Mouse (Mus musculus) erythroblast, embryonic 14.5 days (primary cell): ENCODE measurements around the gene Sh3bp2.

Experiments
- GATA1 ChIP-seq: IDR thresholded peaks from 2 replicates; pipeline ENCODE4 v1.6.1; 2012; ENCODE audit warnings: low read length, inconsistent platforms, mixed read lengths
- TAL1 ChIP-seq: IDR thresholded peaks from 3 replicates; pipeline ENCODE4 v1.6.1; 2012; ENCODE audit warnings: low read length, inconsistent platforms, mixed read lengths

- no peak for TF ChIP-seq TAL1
- TF ChIP-seq GATA1 = no peak
These were observed 1.6 kb upstream of the Sh3bp2 start for GRCm38 (mm10) chr5:34523958-34524485.
